Mouse (Mus musculus) frontal cortex, adult (tissue): ENCODE results near the gene Smim27.
"Not testable (repeated sequence)": the region's sequence is repeated elsewhere in the genome, so short reads cannot be mapped to it uniquely, and the experiment has no call there.

Experiments
- ATAC-seq: cut with Nextera tagmentation; 2 replicates; pipeline ENCODE4 v1.9.2; 2017; ENCODE audit warnings: mild to moderate bottlenecking, moderate library complexity, mixed read lengths; ENCODE audit not compliant: low TSS enrichment

Smim27 gene

GRCm38 (mm10) chr4:40254385-40255103, 14.8 kb upstream of the Smim27 start:
- ATAC-seq = peak; percentile 57

- no peak for ATAC-seq
These were observed 5.1 kb upstream of the Smim27 start for GRCm38 (mm10) chr4:40264321-40264720.

GRCm38 (mm10) chr4:40267681-40268080, 1.7 kb upstream of the Smim27 start:
- peak; percentile 5 for ATAC-seq

- peak; percentile 76 for ATAC-seq
These were observed 1.1 kb upstream of the Smim27 start for GRCm38 (mm10) chr4:40268204-40268813.

- ATAC-seq = peak; percentile 7; the same call in 1 of the 2 replicates
These were observed 544 bp upstream of the Smim27 start for GRCm38 (mm10) chr4:40268835-40269234.

- ATAC-seq = no peak; the same call in 1 of the 2 replicates
These were observed 9.5 kb downstream of the Smim27 start for GRCm38 (mm10) chr4:40278880-40279275.

GRCm38 (mm10) chr4:40279276-40279900, 10.0 kb downstream of the Smim27 start, which contains the start of gene Ndufb6:
Gene Ndufb6, minus strand, starts transcription at chr4:40279421.
- ATAC-seq = peak; percentile 95

- ATAC-seq = peak; percentile 81
These were observed 16.2 kb downstream of the Smim27 start for GRCm38 (mm10) chr4:40285582-40285981.

GRCm38 (mm10) chr4:40287415-40287814, 18.0 kb downstream of the Smim27 start:
- ATAC-seq = no peak

- no peak for ATAC-seq
These were observed 19.7 kb downstream of the Smim27 start for GRCm38 (mm10) chr4:40289046-40289445.

GRCm38 (mm10) chr4:40291511-40291910, 22.1 kb downstream of the Smim27 start:
- ATAC-seq = not testable (repeated sequence)

GRCm38 (mm10) chr4:40299169-40299568, 29.8 kb downstream of the Smim27 start:
- ATAC-seq = no peak

- ATAC-seq = peak; percentile 92
These were observed 31.9 kb downstream of the Smim27 start for GRCm38 (mm10) chr4:40301076-40301789.

- no peak for ATAC-seq
These were observed 33.2 kb downstream of the Smim27 start for GRCm38 (mm10) chr4:40302445-40303125.

GRCm38 (mm10) chr4:40309682-40310081, 40.3 kb downstream of the Smim27 start:
- no peak for ATAC-seq

GRCm38 (mm10) chr4:40310796-40311383, 41.5 kb downstream of the Smim27 start:
- ATAC-seq = peak; percentile 62

- ATAC-seq = no peak
These were observed 42.8 kb downstream of the Smim27 start for GRCm38 (mm10) chr4:40312213-40312612.

GRCm38 (mm10) chr4:40313026-40313425, 43.6 kb downstream of the Smim27 start:
- no peak for ATAC-seq

- no peak for ATAC-seq
These were observed 48.0 kb downstream of the Smim27 start for GRCm38 (mm10) chr4:40317404-40317803.
